Mouse (Mus musculus) hindbrain, embryonic 12.5 days (tissue): ENCODE measurements around the gene Rbms3. TPM values are rescaled to one million over a fixed set of nuclear protein-coding genes. Genes with fewer than 3 reads are reported as not detected.

Source experiments
- ATAC-seq: fragments of 200-750 bp; cut with Nextera tagmentation; 2 replicates; pipeline ENCODE4 v1.8.0; 2017; ENCODE audit warnings: moderate TSS enrichment; ENCODE audit not compliant: low FRiP score
- H3K27ac ChIP-seq: fragments of 300-500 bp; sonication (generic); 2 replicates; pipeline ENCODE4 v1.5.1; 2016; ENCODE audit warnings: mild to moderate bottlenecking
- H3K27me3 ChIP-seq: fragments of 300-500 bp; sonication (generic); 2 replicates; pipeline ENCODE4 v1.6.1; 2016; ENCODE audit warnings: mild to moderate bottlenecking
- H3K36me3 ChIP-seq: fragments of 300-500 bp; sonication (generic); 2 replicates; pipeline ENCODE4 v1.6.1; 2016; ENCODE audit warnings: mild to moderate bottlenecking
- H3K4me1 ChIP-seq: fragments of 300-500 bp; sonication (generic); 2 replicates; pipeline ENCODE4 v1.6.1; 2016
- H3K4me2 ChIP-seq: fragments of 300-500 bp; sonication (generic); replicated peaks from 2 replicates; pipeline ENCODE4 v1.6.1; 2016; ENCODE audit warnings: mild to moderate bottlenecking
- H3K4me3 ChIP-seq: fragments of 300-500 bp; sonication (generic); 2 replicates; pipeline ENCODE4 v1.5.1; 2016; ENCODE audit warnings: mild to moderate bottlenecking
- H3K9ac ChIP-seq: fragments of 300-500 bp; sonication (generic); 2 replicates; pipeline ENCODE4 v1.6.1; 2016; ENCODE audit warnings: mild to moderate bottlenecking, moderate library complexity
- H3K9me3 ChIP-seq: fragments of 300-500 bp; sonication (generic); replicated peaks from 2 replicates; pipeline ENCODE4 v1.6.1; 2016; ENCODE audit warnings: mild to moderate bottlenecking
- WGBS: fragments of 180-500 bp; shearing (Covaris S2); methylation state at CpG from one replicate; pipeline ENCODE4 v1.1.7; 2016; 5-methylcytosine and 5-hydroxymethylcytosine counted together
- polyA plus RNA-seq: library from polyadenylated mRNA; unstranded; fragments of >200 nt; fragmentation: Nextera tagmentation; extraction: Ambion mirVana; gene quantifications from 2 replicates; pipeline ENCODE4 v1.2.1, GENCODE M21; 2016

Rbms3 gene
- polyA plus RNA-seq, 1 experiment from 2014 or later: 58.7 TPM

DNA sequence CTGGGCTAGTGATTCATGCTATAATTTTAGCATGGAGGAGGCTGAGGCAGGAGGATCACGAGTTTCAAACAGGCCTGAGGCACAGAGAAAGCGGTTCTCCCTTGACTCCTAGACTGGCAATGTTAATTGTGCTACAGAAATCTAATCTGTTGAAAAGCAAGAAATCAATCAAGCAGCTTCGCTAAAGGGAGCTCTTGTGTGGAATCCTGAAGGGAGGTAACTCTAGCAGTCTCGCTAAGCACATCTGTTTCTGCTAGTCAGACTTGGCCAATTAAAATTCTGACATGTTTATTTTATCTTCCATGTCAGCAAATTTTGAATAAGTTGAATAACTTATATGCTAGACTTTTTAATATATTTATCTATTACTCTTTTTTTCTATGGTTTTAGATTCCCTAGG, 881.4 kb downstream of the Rbms3 start:
- 50% methylated on average over 4 of the region's 4 CpGs for WGBS
- no peak for ATAC-seq
- H3K4me2 ChIP-seq: no peak overlapping the region

DNA sequence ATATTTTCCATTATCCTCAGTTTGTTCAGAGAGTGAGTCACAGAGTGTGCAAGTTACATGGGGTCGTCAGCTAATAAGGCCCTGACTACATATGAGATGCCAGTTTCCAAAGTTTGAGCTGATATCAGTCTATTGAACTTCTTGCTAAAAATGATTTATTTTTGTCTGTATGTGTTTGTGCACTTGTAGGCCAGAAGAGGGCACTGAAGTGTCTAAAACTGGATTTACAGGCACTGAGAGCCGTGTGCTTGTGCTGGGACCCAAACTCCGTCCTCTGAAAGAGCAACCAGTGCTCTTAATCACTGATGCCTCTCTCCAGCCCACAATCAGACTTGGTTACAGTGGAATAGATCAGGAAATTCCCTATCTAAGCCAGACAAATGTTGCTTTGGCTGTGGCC, 882.8 kb downstream of the Rbms3 start:
- Histone ChIP-seq H3K36me3 (no peaks in the 10 kb centered on the region), H3K9ac (no peak overlapping the region), H3K4me1 (peaks cover 3% of the 10 kb centered on the region; the same call in 1 of the 2 replicates), H3K9me3 (no peaks in the 10 kb centered on the region), H3K27me3 (no peaks in the 10 kb centered on the region), H3K4me2 (no peak overlapping the region), H3K27ac (no peak overlapping the region), H3K4me3 (no peak overlapping the region)
- no peak for ATAC-seq
- 78% methylated on average over 3 of the region's 3 CpGs for WGBS

More for the DNA sequence above, 881.4 kb downstream of the Rbms3 start:
- H3K9ac ChIP-seq: no peak overlapping the region
- no peaks in the 10 kb centered on the region for H3K27me3 ChIP-seq
- H3K4me1 ChIP-seq: peaks cover 3% of the 10 kb centered on the region; the same call in 1 of the 2 replicates
- H3K9me3 ChIP-seq: no peaks in the 10 kb centered on the region
- H3K27ac ChIP-seq: no peak overlapping the region
- H3K36me3 ChIP-seq: no peaks in the 10 kb centered on the region
- H3K4me3 ChIP-seq: no peak overlapping the region

DNA sequence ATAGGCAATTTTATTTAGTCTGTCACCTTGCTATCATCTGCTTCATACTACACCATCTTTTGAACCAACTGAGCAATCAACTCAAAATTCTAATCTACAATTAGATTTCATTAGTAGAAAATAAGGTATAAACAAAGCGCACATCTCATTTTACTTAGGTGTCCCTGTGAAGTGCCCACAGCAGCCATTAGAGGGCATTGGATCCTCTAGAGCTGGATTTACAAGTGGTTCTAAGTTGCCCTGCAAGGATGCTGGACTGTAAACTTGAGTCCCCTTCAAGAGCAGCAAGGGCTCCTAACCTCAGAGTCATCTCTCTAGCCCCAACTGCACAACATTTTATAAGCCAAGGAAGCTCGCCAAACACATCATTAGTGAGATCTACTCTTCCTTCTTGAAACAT, 891.9 kb downstream of the Rbms3 start:
- H3K4me2 ChIP-seq: no peak overlapping the region
- no peak overlapping the region for H3K9ac ChIP-seq
- ATAC-seq: no peak
- 95% methylated on average over 2 of the region's 2 CpGs for WGBS
- H3K9me3 ChIP-seq: no peaks in the 10 kb centered on the region
- H3K4me1 ChIP-seq: no peaks in the 10 kb centered on the region
- H3K27me3 ChIP-seq: no peaks in the 10 kb centered on the region
- no peak overlapping the region for H3K27ac ChIP-seq
- no peaks in the 10 kb centered on the region for H3K36me3 ChIP-seq
- no peak overlapping the region for H3K4me3 ChIP-seq

DNA sequence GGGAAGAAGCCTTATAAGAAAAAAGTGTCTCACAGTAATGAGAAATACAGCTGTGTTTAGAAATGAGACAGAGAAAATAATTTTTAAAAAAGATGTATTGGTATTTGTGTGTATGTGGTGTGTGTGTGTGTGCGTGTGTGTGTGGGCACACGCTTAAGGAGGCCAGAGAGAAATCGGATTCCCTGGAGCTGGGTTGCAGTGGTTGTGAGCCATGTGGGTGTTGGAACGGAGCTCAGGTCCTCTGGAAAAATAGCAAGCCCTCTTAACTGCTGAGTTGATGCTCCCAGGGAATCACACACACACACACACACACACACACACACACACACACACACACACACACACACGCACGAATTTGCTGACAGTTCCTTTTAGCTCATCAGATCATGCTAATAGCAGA, 900.5 kb downstream of the Rbms3 start:
- Histone ChIP-seq H3K4me1 (no peaks in the 10 kb centered on the region), H3K9me3 (no peaks in the 10 kb centered on the region), H3K9ac (no peak overlapping the region), H3K4me2 (no peak overlapping the region), H3K27me3 (no peaks in the 10 kb centered on the region), H3K4me3 (no peak overlapping the region), H3K27ac (no peak overlapping the region), H3K36me3 (no peaks in the 10 kb centered on the region)
- 86% methylated on average over 6 of the region's 6 CpGs for WGBS
- ATAC-seq: no peak

DNA sequence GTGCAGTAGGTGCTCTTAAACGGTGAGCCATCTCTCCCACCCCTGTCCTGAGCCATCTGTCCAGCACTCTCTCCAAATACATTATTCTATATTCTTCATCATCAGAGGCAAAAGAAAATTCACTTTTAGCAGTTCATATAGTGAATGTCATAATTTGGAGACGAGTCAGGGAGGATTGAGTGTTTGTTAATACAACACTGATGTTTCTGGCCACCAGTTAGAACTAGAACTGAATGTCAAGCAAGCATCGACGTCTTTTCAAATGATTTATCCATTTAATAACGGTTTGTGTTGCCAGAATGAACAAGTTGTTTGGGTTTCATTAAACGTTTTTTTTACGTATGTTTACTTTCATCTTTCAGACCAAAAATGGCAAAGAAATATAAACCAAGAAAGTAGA, 901.1 kb downstream of the Rbms3 start:
- no peak for ATAC-seq
- H3K27ac ChIP-seq: no peak overlapping the region
- H3K9ac ChIP-seq: no peak overlapping the region
- no peaks in the 10 kb centered on the region for H3K27me3 ChIP-seq
- WGBS: 84% methylated on average over 7 of the region's 7 CpGs
- no peaks in the 10 kb centered on the region for H3K4me1 ChIP-seq
- H3K4me2 ChIP-seq: no peak overlapping the region
- no peaks in the 10 kb centered on the region for H3K36me3 ChIP-seq
- no peaks in the 10 kb centered on the region for H3K9me3 ChIP-seq
- no peak overlapping the region for H3K4me3 ChIP-seq

DNA sequence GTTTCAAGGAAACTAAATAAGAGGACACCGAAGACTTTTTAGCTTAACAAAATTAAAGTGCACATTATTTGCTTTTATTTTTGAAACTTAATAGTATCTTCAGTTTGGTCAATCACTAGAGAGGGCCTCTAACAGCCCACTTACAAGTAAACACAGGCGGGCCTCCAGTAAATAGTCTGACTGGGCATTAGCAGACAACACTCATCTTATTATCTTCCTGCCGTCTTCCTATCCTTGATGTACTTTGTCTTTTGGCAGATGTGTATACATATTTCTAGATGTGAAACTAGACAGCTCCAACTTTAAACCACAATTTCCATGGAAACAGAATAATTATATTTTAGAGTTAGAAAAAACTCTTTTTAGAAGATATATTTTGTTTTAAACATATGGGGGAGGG, 901.6 kb downstream of the Rbms3 start:
- H3K4me2 ChIP-seq: no peak overlapping the region
- H3K4me3 ChIP-seq: no peak overlapping the region
- no peak overlapping the region for H3K27ac ChIP-seq
- no peak overlapping the region for H3K9ac ChIP-seq
- H3K27me3 ChIP-seq: no peaks in the 10 kb centered on the region
- WGBS: 85% methylated on average over 3 of the region's 3 CpGs
- no peaks in the 10 kb centered on the region for H3K36me3 ChIP-seq
- no peaks in the 10 kb centered on the region for H3K4me1 ChIP-seq
- no peaks in the 10 kb centered on the region for H3K9me3 ChIP-seq
- no peak for ATAC-seq

DNA sequence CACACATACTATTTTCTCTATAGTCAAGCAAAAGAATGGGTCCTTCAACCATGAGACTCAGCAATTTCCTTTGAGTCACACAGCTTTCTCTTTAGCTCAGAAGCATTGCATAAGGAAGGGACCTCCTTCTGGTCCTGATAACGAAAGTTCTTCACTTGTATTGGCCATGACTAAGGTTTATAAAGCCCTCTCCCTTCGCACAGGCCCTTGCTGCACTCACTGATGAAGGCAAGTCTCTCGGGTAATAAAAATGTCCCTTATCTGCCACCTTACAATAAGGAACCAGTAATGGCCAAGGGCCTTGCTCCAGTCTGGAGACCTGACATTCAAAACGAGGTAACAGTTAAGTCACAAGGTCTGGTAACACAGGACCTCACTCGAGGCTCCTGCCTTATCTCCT, 905.1 kb downstream of the Rbms3 start:
- H3K36me3 ChIP-seq: no peaks in the 10 kb centered on the region
- ATAC-seq: no peak
- H3K9ac ChIP-seq: no peak overlapping the region
- no peaks in the 10 kb centered on the region for H3K9me3 ChIP-seq
- no peaks in the 10 kb centered on the region for H3K27me3 ChIP-seq
- no peaks in the 10 kb centered on the region for H3K4me1 ChIP-seq
- H3K27ac ChIP-seq: no peak overlapping the region
- no peak overlapping the region for H3K4me2 ChIP-seq
- H3K4me3 ChIP-seq: no peak overlapping the region
- 81% methylated on average over 5 of the region's 5 CpGs for WGBS

DNA sequence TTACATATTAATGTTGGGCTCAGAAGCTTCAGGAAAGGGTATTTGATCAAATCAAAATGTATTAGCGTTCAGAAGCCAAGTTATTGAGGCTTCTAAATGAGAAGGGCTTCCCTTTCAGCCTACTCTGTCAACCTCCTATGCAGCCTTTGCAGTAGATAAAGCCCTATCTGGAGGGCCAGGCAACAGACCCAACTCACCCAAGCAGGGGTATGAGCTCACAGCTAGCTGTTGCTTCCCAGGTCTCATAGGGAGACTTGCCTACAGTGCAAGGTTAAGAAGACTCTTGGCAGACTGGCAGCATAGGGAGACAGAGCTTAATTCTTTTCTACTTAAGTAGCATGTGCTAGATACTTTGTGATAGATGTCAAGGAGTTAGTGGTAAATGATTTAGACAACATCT, 926.6 kb downstream of the Rbms3 start:
- no peaks in the 10 kb centered on the region for H3K36me3 ChIP-seq
- no peak overlapping the region for H3K27ac ChIP-seq
- no peaks in the 10 kb centered on the region for H3K27me3 ChIP-seq
- 90% methylated on average over 1 of the region's 1 CpGs for WGBS
- H3K9me3 ChIP-seq: no peaks in the 10 kb centered on the region
- no peak overlapping the region for H3K9ac ChIP-seq
- H3K4me1 ChIP-seq: no peaks in the 10 kb centered on the region
- H3K4me2 ChIP-seq: no peak overlapping the region
- no peak for ATAC-seq
- no peak overlapping the region for H3K4me3 ChIP-seq

DNA sequence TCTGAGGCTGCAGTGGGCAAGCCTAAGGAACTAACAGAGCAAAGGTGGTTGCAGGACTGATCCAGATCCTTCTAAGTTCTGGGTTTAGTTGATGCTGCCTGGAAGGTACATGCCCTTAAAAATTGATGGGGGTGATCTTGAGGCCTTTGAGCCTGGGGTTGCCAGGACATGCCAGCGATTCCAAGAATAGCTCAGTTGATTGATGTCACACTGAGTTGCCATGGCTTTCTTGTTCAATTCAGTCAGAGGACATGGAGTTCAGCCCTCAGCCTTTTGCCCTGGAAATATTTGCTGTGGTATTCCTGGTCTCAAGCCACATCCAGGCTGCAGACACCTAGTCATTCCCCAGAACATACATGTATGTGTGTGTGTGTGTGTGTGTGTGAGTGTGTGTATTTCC, 927.1 kb downstream of the Rbms3 start:
- no peak for ATAC-seq
- WGBS: 61% methylated on average over 1 of the region's 1 CpGs
- H3K27me3 ChIP-seq: no peaks in the 10 kb centered on the region
- H3K4me1 ChIP-seq: no peaks in the 10 kb centered on the region
- no peak overlapping the region for H3K4me3 ChIP-seq
- no peak overlapping the region for H3K9ac ChIP-seq
- no peaks in the 10 kb centered on the region for H3K36me3 ChIP-seq
- no peaks in the 10 kb centered on the region for H3K9me3 ChIP-seq
- H3K4me2 ChIP-seq: no peak overlapping the region
- no peak overlapping the region for H3K27ac ChIP-seq

DNA sequence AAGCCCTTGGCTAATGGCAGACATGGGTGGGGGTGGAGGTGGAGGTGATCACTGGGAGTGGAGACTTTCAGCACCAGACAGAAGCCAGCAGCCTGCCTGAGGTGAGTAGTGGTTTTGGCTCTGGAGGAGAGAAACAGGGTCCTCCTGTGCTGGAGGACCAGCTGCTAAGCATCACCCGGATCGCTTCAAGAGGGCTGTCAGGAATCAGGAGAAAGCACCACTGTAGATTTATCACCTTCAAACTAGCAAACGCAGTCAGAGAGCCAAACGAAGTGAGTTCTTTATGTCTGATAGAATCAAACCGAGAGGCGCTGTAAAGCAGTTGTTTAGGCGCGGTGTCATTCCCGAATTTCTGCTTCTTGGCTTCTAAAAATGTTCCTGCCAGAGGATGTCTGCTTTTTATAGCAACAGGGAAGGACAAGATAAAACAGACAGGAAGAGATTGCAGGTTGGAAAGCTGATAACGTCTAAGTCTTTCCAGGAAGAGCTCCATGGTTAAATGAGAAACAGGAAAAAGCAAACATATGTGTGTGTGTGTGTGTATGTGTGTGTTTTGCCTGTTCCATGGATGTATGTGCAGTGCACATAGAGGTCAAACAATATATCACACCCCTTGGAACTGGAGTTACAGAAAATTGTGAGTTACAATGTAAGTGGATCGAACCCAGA, 928.1 kb downstream of the Rbms3 start:
- H3K9me3 ChIP-seq: no peaks in the 10 kb centered on the region
- no peak overlapping the region for H3K4me2 ChIP-seq
- H3K27ac ChIP-seq: no peak overlapping the region
- H3K4me1 ChIP-seq: no peaks in the 10 kb centered on the region
- no peak overlapping the region for H3K9ac ChIP-seq
- no peaks in the 10 kb centered on the region for H3K27me3 ChIP-seq
- no peak for ATAC-seq
- 81% methylated on average over 11 of the region's 11 CpGs for WGBS
- H3K36me3 ChIP-seq: no peaks in the 10 kb centered on the region
- no peak overlapping the region for H3K4me3 ChIP-seq

DNA sequence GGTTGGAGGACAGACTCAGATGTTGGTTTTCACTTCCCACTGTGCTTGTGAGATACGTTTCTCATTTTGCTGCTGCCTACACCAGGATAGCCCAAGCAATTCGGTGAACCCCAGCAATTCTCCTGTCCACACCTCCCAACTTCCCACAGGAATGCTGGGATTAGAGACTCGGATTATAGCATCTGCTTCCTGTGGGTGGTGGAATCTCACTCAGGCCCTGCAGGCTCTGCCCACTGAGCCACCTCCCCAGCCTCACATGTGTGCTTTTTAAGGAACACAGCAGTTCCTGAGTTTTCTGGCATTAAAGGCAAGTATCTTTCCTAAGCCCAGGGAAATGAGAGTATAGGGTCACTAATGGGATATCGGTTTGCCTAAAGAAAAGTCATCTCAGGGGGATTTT, 941.1 kb downstream of the Rbms3 start:
- no peaks in the 10 kb centered on the region for H3K9me3 ChIP-seq
- no peaks in the 10 kb centered on the region for H3K27me3 ChIP-seq
- no peak overlapping the region for H3K4me3 ChIP-seq
- 81% methylated on average over 4 of the region's 4 CpGs for WGBS
- no peak overlapping the region for H3K27ac ChIP-seq
- no peak overlapping the region for H3K9ac ChIP-seq
- no peak for ATAC-seq
- no peak overlapping the region for H3K4me2 ChIP-seq
- no peaks in the 10 kb centered on the region for H3K4me1 ChIP-seq
- H3K36me3 ChIP-seq: 0 out of 2 replicates have a peak, but pooled peaks cover 4% of the 10 kb centered on the region

DNA sequence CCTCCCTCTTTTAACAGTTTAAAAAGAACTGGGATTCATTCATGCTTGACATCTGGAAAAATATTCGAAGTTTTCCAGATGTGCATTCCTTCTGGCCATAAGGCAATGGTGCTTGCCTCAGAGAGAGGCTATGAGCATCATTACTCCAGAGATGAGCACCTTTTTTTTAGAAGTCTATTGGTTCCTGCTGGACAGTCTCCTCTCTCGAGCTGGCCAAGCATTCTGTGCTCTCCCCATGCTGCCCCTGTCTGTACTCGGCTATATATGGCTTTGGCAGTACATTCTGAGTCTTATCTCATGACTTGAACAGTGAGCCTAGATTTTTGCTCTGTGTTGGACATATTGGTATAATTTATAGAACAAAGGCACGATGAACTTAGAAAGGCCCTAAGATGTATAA, 952.6 kb downstream of the Rbms3 start:
- ATAC-seq: no peak
- H3K9me3 ChIP-seq: no peaks in the 10 kb centered on the region
- WGBS: 78% methylated on average over 4 of the region's 4 CpGs
- no peak overlapping the region for H3K4me2 ChIP-seq
- H3K27ac ChIP-seq: no peak overlapping the region
- no peaks in the 10 kb centered on the region for H3K36me3 ChIP-seq
- no peak overlapping the region for H3K9ac ChIP-seq
- no peaks in the 10 kb centered on the region for H3K4me1 ChIP-seq
- no peaks in the 10 kb centered on the region for H3K27me3 ChIP-seq
- H3K4me3 ChIP-seq: no peak overlapping the region

DNA sequence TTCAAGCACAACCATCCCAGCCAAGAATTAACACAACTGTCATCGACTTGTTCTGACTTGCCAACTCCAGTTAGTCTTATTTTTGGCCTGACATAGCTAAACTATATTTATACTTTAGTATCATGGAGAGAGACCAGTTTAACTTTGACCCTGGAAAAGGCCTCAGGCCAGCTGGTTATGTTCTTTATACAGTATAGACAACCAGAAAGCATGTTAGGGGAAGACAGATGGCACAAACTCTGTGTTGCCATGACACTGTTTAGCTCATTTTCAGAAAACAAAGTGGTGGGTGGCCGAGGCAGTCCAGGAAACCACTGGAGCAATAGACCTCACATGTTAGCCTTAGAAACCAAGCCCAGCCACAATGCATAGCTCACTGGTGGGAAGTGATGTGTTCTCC, 953.3 kb downstream of the Rbms3 start:
- H3K4me3 ChIP-seq: no peak overlapping the region
- WGBS: 73% methylated on average over 2 of the region's 2 CpGs

More for the DNA sequence above, 953.3 kb downstream of the Rbms3 start:
- Histone ChIP-seq H3K9me3 (no peaks in the 10 kb centered on the region), H3K27me3 (no peaks in the 10 kb centered on the region), H3K4me1 (no peaks in the 10 kb centered on the region), H3K27ac (no peak overlapping the region), H3K36me3 (no peaks in the 10 kb centered on the region), H3K9ac (no peak overlapping the region), H3K4me2 (no peak overlapping the region)
- ATAC-seq: no peak
